Mouse (Mus musculus): ENCODE measurements around the gene Cdhr3.

GRCm38 (mm10) chr12:33030066-33030465 is 62.6 kb downstream of the Cdhr3 start:
- TF ChIP-seq CTCF (IDR thresholded peaks at IDR 0.05), result no peak
- no peak for TF ChIP-seq POLR2A (IDR thresholded peaks at IDR 0.05; ENCODE audit: insufficient read depth, low read depth, low read length)
